Mouse (Mus musculus) midbrain, embryonic 10.5 days (tissue): ENCODE data around the gene Snx18. TPM values are rescaled to one million over a fixed set of nuclear protein-coding genes. Genes with fewer than 3 reads are reported as not detected.

Experiments
- DNase-seq: peaks from one replicate; pipeline ENCODE4 v3.0.0-alpha.2; 2017; ENCODE audit warnings: low spot score
- H3K27ac ChIP-seq: fragments of 300-500 bp; sonication (generic); replicated peaks from 2 replicates; pipeline ENCODE4 v1.5.1; 2016; ENCODE audit warnings: mild to moderate bottlenecking
- H3K27me3 ChIP-seq: fragments of 300-500 bp; sonication (generic); 2 replicates; pipeline ENCODE4 v1.6.1; 2016; ENCODE audit warnings: low read depth, mild to moderate bottlenecking; ENCODE audit not compliant: poor library complexity, severe bottlenecking
- H3K36me3 ChIP-seq: fragments of 300-500 bp; sonication (generic); 2 replicates; pipeline ENCODE4 v1.6.1; 2016; ENCODE audit warnings: mild to moderate bottlenecking, moderate library complexity
- H3K4me1 ChIP-seq: fragments of 300-500 bp; sonication (generic); 2 replicates; pipeline ENCODE4 v1.6.1; 2016
- H3K4me3 ChIP-seq: fragments of 300-500 bp; sonication (generic); 2 replicates; pipeline ENCODE4 v1.5.1; 2016; ENCODE audit warnings: mild to moderate bottlenecking, moderate library complexity
- H3K9me3 ChIP-seq: fragments of 300-500 bp; sonication (generic); replicated peaks from 2 replicates; pipeline ENCODE4 v1.6.1; 2016; ENCODE audit warnings: mild to moderate bottlenecking
- WGBS: fragments of 180-500 bp; shearing (Covaris S2); methylation state at CpG from one replicate; pipeline ENCODE4 v1.1.7; 2016; 5-methylcytosine and 5-hydroxymethylcytosine counted together
- polyA plus RNA-seq: library from polyadenylated mRNA; unstranded; fragments of >200 nt; fragmentation: Nextera tagmentation; extraction: Ambion mirVana; gene quantifications from 2 replicates; pipeline ENCODE4 v1.2.1, GENCODE M21; 2016

Gene Snx18
- polyA plus RNA-seq, 1 experiment from 2014 or later = 13.0 TPM

GRCm38 (mm10) chr13:113634732-113635481, 16.5 kb upstream of the Snx18 start:
- Histone ChIP-seq H3K27me3 (no peaks in the 10 kb centered on the region), H3K4me1 (peaks cover 8% of the 10 kb centered on the region), H3K4me3 (no peak overlapping the region), H3K36me3 (no peaks in the 10 kb centered on the region), H3K27ac (no peak overlapping the region), H3K9me3 (no peaks in the 10 kb centered on the region)
- no peak for DNase-seq
- 90% methylated on average over 15 of the region's 15 CpGs for WGBS

- Histone ChIP-seq H3K27ac (no peak overlapping the region), H3K4me3 (no peak overlapping the region), H3K4me1 (peaks cover 8% of the 10 kb centered on the region), H3K36me3 (no peaks in the 10 kb centered on the region), H3K9me3 (no peaks in the 10 kb centered on the region), H3K27me3 (no peaks in the 10 kb centered on the region)
- no peak for DNase-seq
- WGBS = 65% methylated on average over 6 of the region's 6 CpGs
Measured at GRCm38 (mm10) chr13:113632506-113632905, 14.1 kb upstream of the Snx18 start.

- no peak overlapping the region for H3K27ac ChIP-seq
- no peaks in the 10 kb centered on the region for H3K9me3 ChIP-seq
- no peaks in the 10 kb centered on the region for H3K36me3 ChIP-seq
- 84% methylated on average over 8 of the region's 8 CpGs for WGBS
- H3K4me1 ChIP-seq = no peaks in the 10 kb centered on the region
- DNase-seq = no peak
- H3K27me3 ChIP-seq = no peaks in the 10 kb centered on the region
- H3K4me3 ChIP-seq = no peak overlapping the region
Measured at GRCm38 (mm10) chr13:113627601-113628000, 9.2 kb upstream of the Snx18 start.

- DNase-seq = no peak
- no peaks in the 10 kb centered on the region for H3K27me3 ChIP-seq
- H3K4me1 ChIP-seq = peaks cover 7% of the 10 kb centered on the region
- H3K9me3 ChIP-seq = no peaks in the 10 kb centered on the region
- no peaks in the 10 kb centered on the region for H3K36me3 ChIP-seq
- WGBS = 77% methylated on average over 8 of the region's 8 CpGs
- no peak overlapping the region for H3K4me3 ChIP-seq
- H3K27ac ChIP-seq = no peak overlapping the region
Measured at GRCm38 (mm10) chr13:113622865-113623255, 4.5 kb upstream of the Snx18 start.

- no peaks in the 10 kb centered on the region for H3K9me3 ChIP-seq
- no peak overlapping the region for H3K4me3 ChIP-seq
- WGBS = 56% methylated on average over 11 of the region's 11 CpGs
- peaks cover 12% of the 10 kb centered on the region for H3K4me1 ChIP-seq
- H3K27me3 ChIP-seq = no peaks in the 10 kb centered on the region
- no peak for DNase-seq
- H3K36me3 ChIP-seq = no peaks in the 10 kb centered on the region
- H3K27ac ChIP-seq = 0 out of 2 replicates have a peak overlapping the region, but pooled peaks have one; percentile 0
Measured at GRCm38 (mm10) chr13:113622122-113622864, 3.9 kb upstream of the Snx18 start.

- Histone ChIP-seq H3K27me3 (no peaks in the 10 kb centered on the region), H3K4me1 (peaks cover 45% of the 10 kb centered on the region), H3K9me3 (no peaks in the 10 kb centered on the region), H3K4me3 (no peak overlapping the region), H3K27ac (no peak overlapping the region), H3K36me3 (0 out of 2 replicates have a peak, but pooled peaks cover 6% of the 10 kb centered on the region)
- 73% methylated on average over 9 of the region's 9 CpGs for WGBS
- DNase-seq = no peak
Measured at GRCm38 (mm10) chr13:113619003-113619402, 639 bp upstream of the Snx18 start.

GRCm38 (mm10) chr13:113617338-113617890, 950 bp downstream of the Snx18 start:
- H3K27ac ChIP-seq = peak overlapping the region; percentile 95
- H3K36me3 ChIP-seq = peaks cover 14% of the 10 kb centered on the region
- peak overlapping the region; percentile 79 for H3K4me3 ChIP-seq
- no peak for DNase-seq
- H3K27me3 ChIP-seq = no peaks in the 10 kb centered on the region
- 14% methylated on average over 49 of the region's 49 CpGs for WGBS
- H3K4me1 ChIP-seq = peaks cover 61% of the 10 kb centered on the region
- no peaks in the 10 kb centered on the region for H3K9me3 ChIP-seq

- Histone ChIP-seq H3K27ac (peak overlapping the region; percentile 95), H3K36me3 (peaks cover 19% of the 10 kb centered on the region), H3K4me3 (peak overlapping the region; percentile 79), H3K27me3 (no peaks in the 10 kb centered on the region), H3K9me3 (no peaks in the 10 kb centered on the region), H3K4me1 (peaks cover 63% of the 10 kb centered on the region)
- peak; percentile 33 for DNase-seq
- 69% methylated on average over 24 of the region's 24 CpGs for WGBS
Measured at GRCm38 (mm10) chr13:113616751-113617337, 1.5 kb downstream of the Snx18 start.

GRCm38 (mm10) chr13:113615971-113616671, 2.2 kb downstream of the Snx18 start:
- peak overlapping the region; percentile 79 for H3K4me3 ChIP-seq
- peak overlapping the region; percentile 75 for H3K27ac ChIP-seq
- H3K36me3 ChIP-seq = peaks cover 23% of the 10 kb centered on the region
- no peak for DNase-seq
- H3K4me1 ChIP-seq = peaks cover 70% of the 10 kb centered on the region
- 15% methylated on average over 8 of the region's 8 CpGs for WGBS
- H3K9me3 ChIP-seq = no peaks in the 10 kb centered on the region
- no peaks in the 10 kb centered on the region for H3K27me3 ChIP-seq

GRCm38 (mm10) chr13:113615546-113615941, 2.8 kb downstream of the Snx18 start:
- DNase-seq = peak; percentile 45
- Histone ChIP-seq H3K4me3 (peak overlapping the region; percentile 79), H3K36me3 (peaks cover 26% of the 10 kb centered on the region), H3K9me3 (no peaks in the 10 kb centered on the region), H3K27ac (peak overlapping the region; percentile 75), H3K4me1 (peaks cover 75% of the 10 kb centered on the region), H3K27me3 (no peaks in the 10 kb centered on the region)
- 2% methylated on average over 10 of the region's 10 CpGs for WGBS

- H3K27me3 ChIP-seq = no peaks in the 10 kb centered on the region
- H3K27ac ChIP-seq = peak overlapping the region; percentile 75
- peaks cover 28% of the 10 kb centered on the region for H3K36me3 ChIP-seq
- no peaks in the 10 kb centered on the region for H3K9me3 ChIP-seq
- peak; percentile 68 for DNase-seq
- peak overlapping the region; percentile 79 for H3K4me3 ChIP-seq
- 18% methylated on average over 24 of the region's 24 CpGs for WGBS
- peaks cover 82% of the 10 kb centered on the region for H3K4me1 ChIP-seq
Measured at GRCm38 (mm10) chr13:113614635-113615545, 3.5 kb downstream of the Snx18 start.
